Mouse (Mus musculus): Measurements from ENCODE around the gene Triobp. TPM values are rescaled to one million over a fixed set of nuclear protein-coding genes. Genes with fewer than 3 reads are reported as not detected.

Triobp gene
- polyA plus RNA-seq, 1 experiment: 47.6 TPM

DNA sequence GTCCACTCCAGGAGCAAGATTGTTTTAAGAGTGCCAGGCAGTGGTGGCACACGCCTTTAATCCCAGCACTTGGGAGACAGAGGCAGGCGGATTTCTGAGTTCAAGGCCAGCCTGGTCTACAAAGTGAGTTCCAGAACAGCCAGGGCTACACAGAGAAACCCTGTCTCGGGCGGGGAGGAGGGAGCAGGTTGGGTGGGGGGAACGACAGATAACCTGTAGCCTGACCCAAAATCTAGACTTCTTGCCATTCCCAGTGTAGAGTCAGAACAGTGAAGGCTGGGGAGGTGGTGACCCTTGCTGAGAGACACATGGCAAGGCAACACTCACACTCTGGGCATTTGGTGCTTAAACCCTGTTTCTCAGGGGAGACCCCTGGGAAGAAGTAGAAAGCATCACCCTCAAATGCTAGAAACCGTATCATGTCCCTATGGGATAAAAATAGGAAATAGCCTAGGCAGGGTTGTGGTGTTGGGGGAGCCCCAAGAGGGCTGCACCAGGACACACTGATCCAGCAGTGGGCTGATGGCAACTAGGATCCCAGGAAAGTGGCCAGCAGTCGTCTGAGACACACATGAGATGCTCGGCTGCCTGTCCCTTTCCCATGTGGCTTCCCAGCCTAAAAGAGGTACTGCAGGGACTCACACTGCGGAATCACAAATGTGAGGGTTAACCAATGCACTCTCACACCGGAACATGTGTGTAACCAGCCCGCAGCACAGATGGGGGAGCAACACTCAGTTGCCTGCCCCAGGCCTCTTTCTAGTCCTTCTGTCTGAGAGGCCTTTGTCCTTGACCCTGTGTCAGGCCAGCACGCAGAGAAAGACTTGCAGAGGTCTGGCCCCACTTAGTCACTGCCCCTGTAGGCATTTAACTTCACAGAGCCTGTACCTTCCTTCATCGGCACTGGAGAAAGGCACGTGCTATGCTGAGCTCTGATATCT is 41.9 kb downstream of the Triobp start:
- Histone ChIP-seq H3K27ac (ENCODE audit: insufficient read depth, low read depth, low read length) (no peak overlapping the region), H3K27me3 (replicated peaks; ENCODE audit: control insufficient read depth, insufficient read depth, low read length) (no peaks in the 10 kb centered on the region), H3K4me1 (ENCODE audit: control insufficient read depth, insufficient read depth, low read length) (peaks cover 10% of the 10 kb centered on the region; the same call in 1 of the 2 replicates), H3K4me3 (ENCODE audit: insufficient read depth, low read depth, low read length) (no peak overlapping the region), H3K36me3 (ENCODE audit: control insufficient read depth, insufficient read depth, low read length) (no peaks in the 10 kb centered on the region)
- 87% methylated on average over 14 of the region's 14 CpGs for WGBS
- DNase-seq: no peak
- TF ChIP-seq POLR2A (IDR thresholded peaks at IDR 0.05; ENCODE audit: low read depth, low read length) (no peak), CTCF (conservative IDR thresholded peaks at IDR 0.05; ENCODE audit: insufficient read depth, insufficient read length, low read depth, low read length) (no peak)

DNA sequence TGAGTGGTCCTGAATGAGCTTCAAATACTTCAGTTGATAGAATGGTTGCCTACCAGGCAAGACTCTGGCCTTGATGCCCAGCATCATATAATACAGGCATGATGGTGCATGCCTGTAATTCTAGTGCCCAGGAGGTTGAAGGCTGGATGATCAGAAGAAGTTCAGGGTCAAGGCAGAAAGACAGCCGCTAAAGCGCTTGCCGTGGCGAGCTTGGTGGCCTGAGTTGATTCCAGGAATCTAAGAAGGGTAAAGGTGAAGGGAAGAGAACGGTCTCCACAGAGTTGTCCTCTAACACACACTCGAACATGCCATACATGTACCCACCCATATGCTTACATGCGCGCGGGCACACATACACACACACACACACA is 42.6 kb downstream of the Triobp start:
- TF ChIP-seq POLR2A (IDR thresholded peaks at IDR 0.05; ENCODE audit: low read depth, low read length) (no peak), CTCF (conservative IDR thresholded peaks at IDR 0.05; ENCODE audit: insufficient read depth, insufficient read length, low read depth, low read length) (no peak)
- H3K27me3 ChIP-seq (replicated peaks; ENCODE audit: control insufficient read depth, insufficient read depth, low read length): no peaks in the 10 kb centered on the region
- WGBS: 76% methylated on average over 9 of the region's 9 CpGs
- no peak for DNase-seq
- no peak overlapping the region for H3K4me3 ChIP-seq (ENCODE audit: insufficient read depth, low read depth, low read length)
- H3K36me3 ChIP-seq (ENCODE audit: control insufficient read depth, insufficient read depth, low read length): no peaks in the 10 kb centered on the region
- no peak overlapping the region for H3K27ac ChIP-seq (ENCODE audit: insufficient read depth, low read depth, low read length)
- H3K4me1 ChIP-seq (ENCODE audit: control insufficient read depth, insufficient read depth, low read length): peaks cover 11% of the 10 kb centered on the region; the same call in 1 of the 2 replicates

DNA sequence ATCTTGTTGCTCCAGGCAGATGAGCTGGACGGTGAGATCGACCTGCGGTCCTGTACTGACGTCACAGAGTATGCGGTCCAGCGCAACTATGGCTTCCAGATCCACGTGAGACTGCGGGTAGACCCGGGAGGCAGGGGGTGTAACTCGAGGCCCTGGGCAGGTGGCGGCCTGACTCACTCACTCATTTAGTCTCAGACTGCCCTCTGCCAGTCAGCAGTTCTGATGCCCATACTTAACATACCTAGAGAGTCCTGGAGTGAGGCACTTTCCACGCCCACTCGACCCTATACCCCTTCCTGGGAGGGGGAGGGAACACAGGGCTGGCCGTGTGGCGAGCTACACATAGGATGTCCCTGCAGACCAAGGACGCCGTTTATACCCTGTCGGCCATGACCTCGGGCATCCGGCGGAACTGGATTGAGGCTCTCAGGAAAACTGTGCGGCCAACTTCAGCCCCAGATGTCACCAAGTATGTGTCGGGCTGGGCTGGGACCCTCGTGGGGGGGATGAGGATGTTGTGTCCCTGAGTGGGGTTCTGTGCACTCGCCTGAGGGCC is 43.5 kb downstream of the Triobp start:
- TF ChIP-seq POLR2A (IDR thresholded peaks at IDR 0.05; ENCODE audit: low read depth, low read length) (no peak), CTCF (conservative IDR thresholded peaks at IDR 0.05; ENCODE audit: insufficient read depth, insufficient read length, low read depth, low read length) (no peak)
- H3K4me1 ChIP-seq (ENCODE audit: control insufficient read depth, insufficient read depth, low read length): peaks cover 15% of the 10 kb centered on the region; the same call in 1 of the 2 replicates
- no peaks in the 10 kb centered on the region for H3K36me3 ChIP-seq (ENCODE audit: control insufficient read depth, insufficient read depth, low read length)
- no peak overlapping the region for H3K4me3 ChIP-seq (ENCODE audit: insufficient read depth, low read depth, low read length)
- WGBS: 74% methylated on average over 25 of the region's 25 CpGs
- no peaks in the 10 kb centered on the region for H3K27me3 ChIP-seq (replicated peaks; ENCODE audit: control insufficient read depth, insufficient read depth, low read length)
- no peak overlapping the region for H3K27ac ChIP-seq (ENCODE audit: insufficient read depth, low read depth, low read length)
- no peak for DNase-seq

DNA sequence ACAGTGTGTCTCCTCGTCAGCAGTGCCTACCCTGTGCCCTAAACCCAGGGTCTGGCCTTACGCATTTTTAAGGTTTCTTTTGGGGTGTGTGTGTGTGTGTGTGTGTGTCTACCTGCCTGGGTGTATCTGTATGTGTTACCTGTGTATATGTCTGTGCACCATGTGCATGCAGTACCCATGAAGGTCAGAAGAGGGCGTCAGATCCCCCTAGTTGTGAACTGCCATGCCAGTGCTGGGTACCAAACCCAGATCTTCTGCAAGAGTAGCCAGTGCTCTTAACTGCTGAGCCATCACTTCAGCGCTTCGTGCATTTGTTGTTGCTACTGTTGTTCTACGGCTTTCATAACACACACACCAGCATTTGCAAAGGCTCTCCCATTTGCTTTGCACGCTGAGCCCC is 44.7 kb downstream of the Triobp start:
- no peak for DNase-seq
- 93% methylated on average over 7 of the region's 7 CpGs for WGBS
- no peak for TF ChIP-seq POLR2A (IDR thresholded peaks at IDR 0.05; ENCODE audit: low read depth, low read length)
- TF ChIP-seq CTCF (conservative IDR thresholded peaks at IDR 0.05; ENCODE audit: insufficient read depth, insufficient read length, low read depth, low read length): peak; percentile 38; the same call in 1 of the 2 replicates
- Histone ChIP-seq H3K27me3 (replicated peaks; ENCODE audit: control insufficient read depth, insufficient read depth, low read length) (no peaks in the 10 kb centered on the region), H3K4me1 (ENCODE audit: control insufficient read depth, insufficient read depth, low read length) (peaks cover 15% of the 10 kb centered on the region; the same call in 1 of the 2 replicates), H3K27ac (ENCODE audit: insufficient read depth, low read depth, low read length) (no peak overlapping the region), H3K36me3 (ENCODE audit: control insufficient read depth, insufficient read depth, low read length) (no peaks in the 10 kb centered on the region), H3K4me3 (ENCODE audit: insufficient read depth, low read depth, low read length) (no peak overlapping the region)

DNA sequence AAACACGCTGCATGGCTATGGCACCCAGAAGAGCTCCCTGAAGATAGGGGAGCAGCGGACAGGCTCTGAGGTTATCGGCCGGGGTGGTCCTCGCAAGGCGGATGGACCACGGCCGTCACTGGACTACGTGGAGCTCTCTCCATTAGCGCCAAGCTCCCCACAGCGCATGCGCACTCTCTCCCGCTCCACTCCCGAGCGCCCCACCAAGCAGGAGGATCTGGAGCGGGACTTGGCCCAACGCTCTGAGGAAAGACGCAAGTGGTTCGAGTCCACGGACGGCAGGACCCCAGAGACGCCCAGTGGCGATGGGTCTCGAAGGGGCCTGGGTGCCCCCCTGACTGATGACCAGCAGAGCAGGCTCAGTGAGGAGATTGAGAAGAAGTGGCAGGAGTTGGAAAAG is 45.4 kb downstream of the Triobp start:
- no peak for DNase-seq
- TF ChIP-seq POLR2A (IDR thresholded peaks at IDR 0.05; ENCODE audit: low read depth, low read length) (no peak), CTCF (conservative IDR thresholded peaks at IDR 0.05; ENCODE audit: insufficient read depth, insufficient read length, low read depth, low read length) (no peak)
- Histone ChIP-seq H3K27me3 (replicated peaks; ENCODE audit: control insufficient read depth, insufficient read depth, low read length) (no peaks in the 10 kb centered on the region), H3K4me1 (ENCODE audit: control insufficient read depth, insufficient read depth, low read length) (peaks cover 15% of the 10 kb centered on the region; the same call in 1 of the 2 replicates), H3K4me3 (ENCODE audit: insufficient read depth, low read depth, low read length) (no peak overlapping the region), H3K27ac (ENCODE audit: insufficient read depth, low read depth, low read length) (no peak overlapping the region), H3K36me3 (ENCODE audit: control insufficient read depth, insufficient read depth, low read length) (no peaks in the 10 kb centered on the region)
- WGBS: 97% methylated on average over 24 of the region's 24 CpGs

DNA sequence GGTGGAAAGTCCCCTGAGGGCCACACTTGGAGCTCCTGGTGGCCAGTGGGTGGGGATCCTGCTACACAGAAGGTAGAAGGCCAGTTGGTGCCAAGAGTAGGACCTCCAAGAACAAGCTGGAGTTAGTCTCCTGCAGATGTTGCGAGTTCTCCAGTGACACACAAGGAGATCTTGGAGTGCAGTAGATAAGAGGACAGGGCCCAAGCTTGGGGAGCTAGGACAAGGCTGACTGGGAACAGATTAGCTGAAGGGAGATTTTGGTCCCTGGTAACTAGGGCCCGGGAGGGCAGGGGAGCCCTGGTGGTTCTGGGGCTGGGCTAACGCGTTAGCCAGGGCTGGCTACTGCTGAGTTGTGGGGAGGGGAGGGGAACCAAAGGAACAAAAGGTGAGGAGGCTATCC is 48.4 kb downstream of the Triobp start:
- no peaks in the 10 kb centered on the region for H3K36me3 ChIP-seq (ENCODE audit: control insufficient read depth, insufficient read depth, low read length)
- no peak overlapping the region for H3K27ac ChIP-seq (ENCODE audit: insufficient read depth, low read depth, low read length)
- WGBS: 91% methylated on average over 4 of the region's 4 CpGs

DNA sequence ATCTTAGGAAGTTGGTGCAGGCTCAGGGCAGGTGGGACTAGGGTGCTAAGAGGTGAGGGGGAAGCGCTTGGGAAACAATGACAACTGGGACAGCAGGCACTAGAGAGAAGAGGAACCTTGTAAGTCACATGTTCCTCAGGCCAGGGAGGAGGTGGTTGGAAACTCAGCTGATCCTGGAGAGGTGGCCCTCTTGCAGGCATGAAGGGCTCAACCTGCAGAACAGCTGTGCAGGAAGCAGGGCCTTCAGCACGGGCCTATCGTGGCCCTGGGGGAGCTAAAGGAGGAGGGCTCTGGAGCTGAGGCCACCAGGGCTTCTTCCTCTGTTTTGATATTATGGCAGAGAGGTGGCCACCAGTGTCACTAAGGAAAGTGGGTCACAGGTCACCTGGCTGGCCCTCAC is 49.1 kb downstream of the Triobp start:
- WGBS: 75% methylated on average over 3 of the region's 3 CpGs
- H3K4me3 ChIP-seq (ENCODE audit: insufficient read depth, low read depth, low read length): no peak overlapping the region
- H3K27ac ChIP-seq (ENCODE audit: insufficient read depth, low read depth, low read length): no peak overlapping the region
- peaks cover 10% of the 10 kb centered on the region; the same call in 1 of the 2 replicates for H3K4me1 ChIP-seq (ENCODE audit: control insufficient read depth, insufficient read depth, low read length)
- DNase-seq: no peak
- no peaks in the 10 kb centered on the region for H3K36me3 ChIP-seq (ENCODE audit: control insufficient read depth, insufficient read depth, low read length)
- no peaks in the 10 kb centered on the region for H3K27me3 ChIP-seq (replicated peaks; ENCODE audit: control insufficient read depth, insufficient read depth, low read length)
- TF ChIP-seq POLR2A (IDR thresholded peaks at IDR 0.05; ENCODE audit: low read depth, low read length): no peak
- TF ChIP-seq CTCF (conservative IDR thresholded peaks at IDR 0.05; ENCODE audit: insufficient read depth, insufficient read length, low read depth, low read length): no peak

More for the DNA sequence above, 48.4 kb downstream of the Triobp start:
- DNase-seq: no peak
- TF ChIP-seq POLR2A (IDR thresholded peaks at IDR 0.05; ENCODE audit: low read depth, low read length) (no peak), CTCF (conservative IDR thresholded peaks at IDR 0.05; ENCODE audit: insufficient read depth, insufficient read length, low read depth, low read length) (no peak)
- H3K4me1 ChIP-seq (ENCODE audit: control insufficient read depth, insufficient read depth, low read length): peaks cover 10% of the 10 kb centered on the region; the same call in 1 of the 2 replicates
- H3K27me3 ChIP-seq (replicated peaks; ENCODE audit: control insufficient read depth, insufficient read depth, low read length): no peaks in the 10 kb centered on the region
- no peak overlapping the region for H3K4me3 ChIP-seq (ENCODE audit: insufficient read depth, low read depth, low read length)

Measured in kidney, adult 2 months (tissue).